Mouse (Mus musculus) myocyte (in vitro differentiated cells): Measurements from ENCODE around the gene 9630041A04Rik. TPM values are rescaled to one million over a fixed set of nuclear protein-coding genes. Genes with fewer than 3 reads are reported as not detected.

Source experiments
- H3K27me3 ChIP-seq: one replicate; pipeline ENCODE4 v1.6.1; 2011; ENCODE audit not compliant: control insufficient read depth, insufficient read depth, insufficient read length
- H3K36me3 ChIP-seq: one replicate; pipeline ENCODE4 v1.6.1; 2011; ENCODE audit not compliant: control insufficient read depth, insufficient read depth
- H3K4me2 ChIP-seq: one replicate; pipeline ENCODE4 v1.6.1; 2011; ENCODE audit warnings: low read depth, control low read depth
- H3K4me3 ChIP-seq: one replicate; pipeline ENCODE4 v1.5.1; 2011; ENCODE audit warnings: mild to moderate bottlenecking, control low read depth, moderate library complexity
- H3K79me2 ChIP-seq: one replicate; pipeline ENCODE4 v1.6.1; 2011; ENCODE audit not compliant: control insufficient read depth, insufficient read depth
- H3ac ChIP-seq: one replicate; pipeline ENCODE4 v1.6.1; 2011; ENCODE audit not compliant: control insufficient read depth, insufficient read length
- CEBPB ChIP-seq: IDR thresholded peaks from 2 replicates; pipeline ENCODE4 v1.6.1; 2011; ENCODE audit warnings: mild to moderate bottlenecking, moderate library complexity; ENCODE audit not compliant: poor library complexity, insufficient read depth, severe bottlenecking
- E2F4 ChIP-seq: IDR thresholded peaks from one replicate; pipeline ENCODE4 v1.6.1; 2011; ENCODE audit warnings: mild to moderate bottlenecking, control low read depth, moderate library complexity; ENCODE audit not compliant: insufficient read depth
- MAX ChIP-seq: IDR thresholded peaks from one replicate; pipeline ENCODE4 v1.6.1; 2011; ENCODE audit warnings: low read depth, mild to moderate bottlenecking, control low read depth
- MYOD1 ChIP-seq, 3 experiments: IDR thresholded peaks; one replicate each; pipeline ENCODE4 v1.6.1; 2011; ENCODE audit warnings: control low read depth in 2 of 3, low read depth in 2 of 3, mild to moderate bottlenecking in 2 of 3, moderate library complexity in 1 of 3; ENCODE audit not compliant: insufficient read length in 2 of 3, control insufficient read depth in 1 of 3
- MYOG ChIP-seq, 3 experiments: IDR thresholded peaks; one replicate each; pipeline ENCODE4 v1.6.1; 2011; ENCODE audit warnings: control low read depth in 2 of 3, low read depth in 2 of 3, mild to moderate bottlenecking in 2 of 3; ENCODE audit not compliant: insufficient read length in 2 of 3, control insufficient read depth in 1 of 3, insufficient read depth in 1 of 3
- POLR2A ChIP-seq: IDR thresholded peaks from one replicate; pipeline ENCODE4 v1.6.1; 2011; ENCODE audit warnings: low read depth, mild to moderate bottlenecking, control low read depth, moderate library complexity; ENCODE audit not compliant: insufficient read length
- POLR2AphosphoS2 ChIP-seq: IDR thresholded peaks from one replicate; pipeline ENCODE4 v1.6.1; 2011; ENCODE audit warnings: low read depth, control low read depth; ENCODE audit not compliant: insufficient read length
- REST ChIP-seq: IDR thresholded peaks from one replicate; pipeline ENCODE4 v1.6.1; 2011; ENCODE audit warnings: mild to moderate bottlenecking, control low read depth, moderate library complexity; ENCODE audit not compliant: insufficient read depth, insufficient read length
- SRF ChIP-seq: IDR thresholded peaks from one replicate; pipeline ENCODE4 v1.6.1; 2011; ENCODE audit warnings: low read depth; ENCODE audit not compliant: control insufficient read depth, insufficient read length
- TCF12 ChIP-seq: IDR thresholded peaks from one replicate; pipeline ENCODE4 v1.6.1; 2011; ENCODE audit warnings: mild to moderate bottlenecking, control low read depth; ENCODE audit not compliant: poor library complexity, insufficient read depth, severe bottlenecking
- TCF3 ChIP-seq: IDR thresholded peaks from one replicate; pipeline ENCODE4 v1.6.1; 2011; ENCODE audit warnings: low read depth, control low read depth; ENCODE audit not compliant: insufficient read length
- USF1 ChIP-seq: IDR thresholded peaks from one replicate; pipeline ENCODE4 v1.6.1; 2011; ENCODE audit warnings: low read depth, mild to moderate bottlenecking, control low read depth, moderate library complexity
- polyA plus RNA-seq: library from polyadenylated mRNA; unstranded; fragments of >200 nt; fragmentation: generic; extraction: Trizol; gene quantifications from one replicate; pipeline ENCODE4 v1.2.1, GENCODE M21; 2012; ENCODE audit warnings: missing spikeins

Gene 9630041A04Rik
- polyA plus RNA-seq, 1 experiment, result not detected

GRCm38 (mm10) chr9:101870034-101870433, 8.4 kb downstream of the 9630041A04Rik start:
- Histone ChIP-seq H3K36me3 (no peaks in the 10 kb centered on the region), H3K4me2 (no peak overlapping the region), H3K4me3 (no peak overlapping the region), H3K27me3 (no peaks in the 10 kb centered on the region), H3K79me2 (no peaks in the 10 kb centered on the region), H3ac (no peak overlapping the region)
- TF ChIP-seq MYOG (IDR thresholded peaks at IDR 0.05; ENCODE audit: control insufficient read depth in 1 of 3, insufficient read depth in 1 of 3, insufficient read length in 2 of 3, low read depth in 2 of 3), result no peak
- no peak for TF ChIP-seq REST
- no peak for TF ChIP-seq POLR2AphosphoS2
- no peak for TF ChIP-seq USF1
- TF ChIP-seq TCF12, result no peak
- TF ChIP-seq E2F4, result no peak
- no peak for TF ChIP-seq POLR2A
- TF ChIP-seq TCF3, result no peak
- no peak for TF ChIP-seq MYOD1 (IDR thresholded peaks at IDR 0.05; ENCODE audit: control insufficient read depth in 1 of 3, insufficient read length in 2 of 3, low read depth in 2 of 3)
- no peak for TF ChIP-seq SRF
- TF ChIP-seq CEBPB, result no peak
- TF ChIP-seq MAX, result no peak

- H3K4me3 ChIP-seq, result no peak overlapping the region
- H3K4me2 ChIP-seq, result no peak overlapping the region
- H3ac ChIP-seq, result no peak overlapping the region
- TF ChIP-seq E2F4 (no peak), TCF3 (no peak), POLR2AphosphoS2 (no peak), CEBPB (no peak), REST (no peak), MYOG (IDR thresholded peaks at IDR 0.05; ENCODE audit: control insufficient read depth in 1 of 3, insufficient read depth in 1 of 3, insufficient read length in 2 of 3, low read depth in 2 of 3) (no peak), TCF12 (no peak), MAX (no peak)
- H3K36me3 ChIP-seq, result no peaks in the 10 kb centered on the region
- no peaks in the 10 kb centered on the region for H3K79me2 ChIP-seq
- H3K27me3 ChIP-seq, result no peaks in the 10 kb centered on the region
Observed at GRCm38 (mm10) chr9:101875306-101875705, 13.7 kb downstream of the 9630041A04Rik start.

- Histone ChIP-seq H3K4me2 (no peak overlapping the region), H3K36me3 (no peaks in the 10 kb centered on the region), H3K27me3 (no peaks in the 10 kb centered on the region), H3K4me3 (no peak overlapping the region), H3ac (no peak overlapping the region), H3K79me2 (no peaks in the 10 kb centered on the region)
- TF ChIP-seq CEBPB (no peak), SRF (no peak), POLR2A (no peak), TCF12 (no peak), MYOG (IDR thresholded peaks at IDR 0.05; ENCODE audit: control insufficient read depth in 1 of 3, insufficient read depth in 1 of 3, insufficient read length in 2 of 3, low read depth in 2 of 3) (no peak), MYOD1 (IDR thresholded peaks at IDR 0.05; ENCODE audit: control insufficient read depth in 1 of 3, insufficient read length in 2 of 3, low read depth in 2 of 3) (no peak), USF1 (no peak), REST (no peak), TCF3 (no peak), E2F4 (no peak), MAX (no peak), POLR2AphosphoS2 (no peak)
Observed at GRCm38 (mm10) chr9:101877109-101877987, 15.7 kb downstream of the 9630041A04Rik start.

GRCm38 (mm10) chr9:101883295-101883694, 21.7 kb downstream of the 9630041A04Rik start:
- H3K79me2 ChIP-seq, result no peaks in the 10 kb centered on the region
- H3ac ChIP-seq, result no peak overlapping the region
- no peak for TF ChIP-seq TCF12
- TF ChIP-seq SRF, result no peak
- no peak for TF ChIP-seq MYOG (IDR thresholded peaks at IDR 0.05; ENCODE audit: control insufficient read depth in 1 of 3, insufficient read depth in 1 of 3, insufficient read length in 2 of 3, low read depth in 2 of 3)
- no peak for TF ChIP-seq POLR2A
- no peak overlapping the region for H3K4me3 ChIP-seq
- H3K36me3 ChIP-seq, result no peaks in the 10 kb centered on the region
- no peak overlapping the region for H3K4me2 ChIP-seq
- no peaks in the 10 kb centered on the region for H3K27me3 ChIP-seq

- Histone ChIP-seq H3K36me3 (no peaks in the 10 kb centered on the region), H3K4me3 (no peak overlapping the region), H3K79me2 (no peaks in the 10 kb centered on the region), H3K27me3 (no peaks in the 10 kb centered on the region), H3K4me2 (no peak overlapping the region), H3ac (no peak overlapping the region)
- TF ChIP-seq E2F4, result no peak
- TF ChIP-seq REST, result no peak
- TF ChIP-seq MAX, result no peak
- TF ChIP-seq TCF3, result no peak
- TF ChIP-seq POLR2A, result no peak
- no peak for TF ChIP-seq MYOG (IDR thresholded peaks at IDR 0.05; ENCODE audit: control insufficient read depth in 1 of 3, insufficient read depth in 1 of 3, insufficient read length in 2 of 3, low read depth in 2 of 3)
- no peak for TF ChIP-seq MYOD1 (IDR thresholded peaks at IDR 0.05; ENCODE audit: control insufficient read depth in 1 of 3, insufficient read length in 2 of 3, low read depth in 2 of 3)
- TF ChIP-seq POLR2AphosphoS2, result no peak
- no peak for TF ChIP-seq CEBPB
- no peak for TF ChIP-seq USF1
- no peak for TF ChIP-seq SRF
- no peak for TF ChIP-seq TCF12
Observed at GRCm38 (mm10) chr9:101897851-101898250, 36.2 kb downstream of the 9630041A04Rik start.
